Mouse (Mus musculus): ENCODE measurements around the gene Ogg1.

Ogg1 gene

GRCm38 (mm10) chr6:113370194-113370929 is 43.6 kb downstream of the Ogg1 start:
- 94% methylated on average over 20 of the region's 20 CpGs for WGBS

- 94% methylated on average over 4 of the region's 4 CpGs for WGBS
Measured at GRCm38 (mm10) chr6:113373491-113373890, 46.7 kb downstream of the Ogg1 start.

- 7% methylated on average over 7 of the region's 7 CpGs for WGBS
Measured at GRCm38 (mm10) chr6:113377172-113377495, 50.4 kb downstream of the Ogg1 start.

DNA sequence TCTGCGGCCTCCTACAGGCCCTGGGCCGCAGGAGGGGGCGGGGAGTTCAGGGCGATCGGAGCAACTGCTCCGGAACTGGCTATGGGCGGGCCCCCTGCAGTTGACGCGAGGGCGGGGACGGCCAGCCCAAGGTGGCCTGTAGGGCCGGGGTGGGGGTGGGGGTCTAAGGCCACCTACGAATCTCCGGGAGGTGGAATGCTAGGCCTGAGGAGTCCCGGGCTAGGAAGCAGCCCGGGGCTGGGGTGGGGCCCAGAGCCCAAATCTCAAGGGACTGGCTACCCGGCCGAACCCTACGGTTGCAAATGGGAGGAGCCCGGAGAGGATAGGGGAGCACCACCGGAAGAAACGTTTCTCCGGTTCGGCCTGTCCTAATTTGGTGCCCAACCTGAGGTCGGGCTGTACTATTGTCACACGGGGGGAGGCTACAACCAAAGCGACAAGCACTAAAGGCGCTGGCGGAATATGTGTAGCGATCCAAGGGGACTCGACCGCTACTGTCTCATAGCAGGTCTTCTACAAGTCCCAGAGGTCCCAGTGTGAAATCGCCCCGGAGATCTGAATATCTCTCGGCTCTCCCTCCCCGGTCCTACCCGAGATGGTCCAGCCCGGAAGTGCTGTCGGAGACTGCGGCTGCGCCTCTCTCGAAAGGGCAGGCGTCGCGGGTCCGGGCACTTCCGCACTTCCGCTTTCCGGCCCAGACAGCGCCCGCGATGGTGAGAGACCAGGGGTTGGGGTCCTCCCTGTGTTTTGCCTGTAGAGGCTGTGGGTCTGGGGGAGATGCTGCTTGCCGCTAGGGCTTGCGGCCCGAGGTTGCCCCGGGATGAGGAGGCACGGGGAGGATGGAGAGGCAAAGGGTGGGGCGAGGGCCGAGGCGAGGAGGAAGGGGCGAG is 51.0 kb downstream of the Ogg1 start, which contains the start of the genes Tada3 and Arpc4:
Gene Tada3, minus strand, starts transcription at position 388 of the 890 bp plus-strand sequence.
Gene Arpc4, plus strand, starts transcription at position 620 of the 890 bp plus-strand sequence.
- 0% methylated on average over 61 of the region's 61 CpGs for WGBS

DNA sequence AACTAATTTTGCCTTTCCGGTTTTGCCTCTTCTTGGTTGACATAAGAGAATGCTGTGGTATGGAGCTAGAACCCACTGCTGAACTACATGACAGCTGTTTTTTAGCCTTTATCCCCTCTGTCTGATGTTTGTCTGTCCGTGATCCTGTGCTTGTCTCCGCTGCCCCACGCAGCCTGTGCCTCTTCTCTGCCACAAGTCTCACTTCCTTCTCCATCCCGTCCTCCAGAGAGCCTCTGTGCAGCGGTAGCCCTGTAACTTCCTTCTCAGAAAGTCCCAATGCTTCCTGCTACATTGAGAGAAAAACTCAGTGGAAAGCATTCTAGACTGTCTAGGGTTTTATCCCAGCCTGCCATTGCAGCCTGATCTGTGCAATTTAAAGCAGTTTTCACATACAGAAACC is 52.5 kb downstream of the Ogg1 start:
- WGBS, result 83% methylated on average over 6 of the region's 6 CpGs

DNA sequence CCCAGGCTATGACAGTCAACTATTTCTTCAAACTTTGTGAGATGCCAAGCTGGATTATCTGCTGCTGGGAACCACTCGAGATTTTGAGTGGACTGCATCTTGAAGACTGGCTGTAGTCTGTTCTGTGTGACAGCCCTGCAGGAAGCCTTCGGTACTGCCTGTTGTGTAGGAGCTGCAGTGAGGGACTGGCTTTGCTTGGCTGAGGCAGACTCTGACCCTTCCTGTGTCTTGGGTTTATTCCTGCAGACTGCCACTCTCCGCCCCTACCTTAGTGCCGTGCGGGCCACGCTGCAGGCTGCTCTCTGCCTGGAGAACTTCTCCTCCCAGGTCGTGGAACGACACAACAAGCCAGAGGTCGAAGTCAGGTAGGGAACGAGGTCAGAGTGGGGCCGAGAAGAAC is 53.7 kb downstream of the Ogg1 start:
- 91% methylated on average over 11 of the region's 11 CpGs for WGBS

DNA sequence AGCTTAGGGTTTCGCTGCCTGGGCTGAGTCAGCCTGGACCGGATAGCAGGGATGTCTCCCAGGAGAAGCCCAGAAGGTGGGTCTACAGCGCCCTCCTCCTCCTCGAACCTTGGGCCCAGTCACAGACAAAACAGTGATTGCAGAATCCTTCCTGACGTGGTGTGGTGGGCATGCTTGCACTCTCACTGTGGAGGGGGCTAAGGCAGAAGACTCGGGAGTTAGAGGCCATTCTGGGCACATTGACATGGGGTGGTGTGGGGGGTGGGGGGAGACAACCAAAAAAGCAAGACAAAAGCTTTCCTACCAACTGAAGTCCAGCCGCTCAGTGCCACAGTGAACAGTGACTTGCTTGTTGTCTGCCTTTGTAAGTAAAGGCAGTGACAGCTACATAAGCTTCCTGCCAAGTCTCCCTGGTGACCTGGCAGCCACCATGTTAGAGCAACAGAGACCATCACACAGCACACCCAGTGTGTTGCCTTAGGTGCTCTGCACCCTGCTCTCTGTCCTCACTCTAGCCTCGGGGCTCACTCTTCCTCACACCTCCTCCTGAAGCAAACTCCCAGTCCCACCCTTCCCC is 57.7 kb downstream of the Ogg1 start:
- WGBS, result 74% methylated on average over 8 of the region's 8 CpGs

Data from cerebral cortex, adult 2 months (tissue).